In the genomic region with DNA sequence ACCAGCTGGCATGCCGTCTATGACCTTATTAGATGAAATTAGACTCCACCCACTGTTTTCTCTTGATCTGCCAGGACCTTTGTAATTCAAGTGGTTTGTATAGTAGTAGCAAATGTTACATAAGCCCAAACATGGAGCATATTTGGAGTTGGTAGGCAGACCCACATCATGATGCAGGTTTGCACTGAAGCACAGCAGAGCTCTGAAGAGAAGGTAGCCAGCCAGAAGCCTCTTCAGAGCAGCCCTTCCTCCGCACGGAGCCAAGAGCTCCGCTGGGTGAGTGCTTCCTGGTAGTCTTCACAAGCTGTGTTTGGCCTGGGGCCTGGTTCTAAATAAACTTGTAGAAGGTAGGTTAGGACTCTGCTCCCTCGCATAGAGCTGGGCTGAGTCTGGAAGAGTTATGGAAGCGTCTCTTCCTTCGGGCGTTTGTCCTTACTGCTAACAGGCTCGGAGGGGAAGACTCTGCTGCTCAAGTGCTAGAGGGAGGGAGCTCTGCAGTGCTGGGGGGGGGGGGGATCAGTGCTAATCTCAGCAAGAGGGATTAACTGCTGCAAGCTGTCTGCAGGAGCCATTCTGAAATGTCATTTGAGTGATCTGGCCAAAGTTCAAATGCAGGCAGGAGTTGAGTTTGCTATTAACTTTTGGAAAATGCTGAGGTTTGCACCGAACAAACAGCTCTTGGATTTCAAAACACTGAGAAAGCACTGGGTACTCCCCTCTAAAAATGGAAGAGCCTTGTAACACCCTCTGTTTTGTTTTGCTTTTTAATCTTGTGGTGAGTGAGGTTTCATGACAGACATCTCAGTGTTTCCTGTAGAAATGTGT, we compare ENCODE assay signal across 8 mouse cellular contexts. TPM values are rescaled to one million over a fixed set of nuclear protein-coding genes. Genes with fewer than 3 reads are reported as not detected.
A peak's percentile ranks its signal among the peaks of the same experiment; 100 is the strongest.
DNase-seq lines count a peak whose midpoint lies in the region; ATAC-seq and TF ChIP-seq lines count a peak whose summit lies in the region.

No protein-coding gene starts in this region.

- peak overlapping the region; percentile 38 for H3K4me3 ChIP-seq in heart, adult 2 months
- no peak overlapping the region for H3K4me3 ChIP-seq in neural tube, embryonic 15.5 days (replicated peaks)

- H3K4me2 ChIP-seq in neural tube, embryonic 15.5 days: peak overlapping the region; percentile 19

- H3K27ac ChIP-seq in heart, adult 2 months: peak overlapping the region; percentile 62; the same call in 1 of the 2 replicates
- H3K27ac ChIP-seq in neural tube, embryonic 15.5 days (replicated peaks): peak overlapping the region; percentile 68

- DNase-seq in A20 (ENCODE audit: low read depth, low spot score): peak; percentile 81
- DNase-seq in T-cell, adult 2 months (ENCODE audit: low spot score): peak; percentile 75
- DNase-seq in embryo, embryonic 10.5 days (ENCODE audit: low spot score): peak; percentile 47
- peak; percentile 57 to 66 for DNase-seq in heart, adult 2 months
- peak; percentile 84 for DNase-seq in kidney, adult 11 months
- DNase-seq in lung, adult 18-20 months: peak; percentile 61 to 77
- no peak for DNase-seq in frontal cortex, postnatal 25 days (ENCODE audit: low spot score in 2 of 2)

- TF ChIP-seq CTCF in heart, adult 2 months (IDR thresholded peaks at IDR 0.05): no peak

- H3K9me3 ChIP-seq in neural tube, embryonic 15.5 days (replicated peaks): no peaks in the 10 kb centered on the region

- ATAC-seq in neural tube, embryonic 15.5 days (ENCODE audit: low FRiP score): no peak

- H3K36me3 ChIP-seq in heart, adult 2 months (ENCODE audit: control insufficient read depth, insufficient read depth, low read length): peaks cover 9% of the 10 kb centered on the region
- no peaks in the 10 kb centered on the region for H3K36me3 ChIP-seq in neural tube, embryonic 15.5 days

- peak; percentile 35; the same call in 1 of the 2 replicates for TF ChIP-seq POLR2A in heart, adult 2 months (IDR thresholded peaks at IDR 0.05; ENCODE audit: insufficient read depth, low read depth, low read length)

- H3K27me3 ChIP-seq in heart, adult 2 months (ENCODE audit: control insufficient read depth, insufficient read depth, low read length): no peaks in the 10 kb centered on the region
- H3K27me3 ChIP-seq in neural tube, embryonic 15.5 days (replicated peaks): no peaks in the 10 kb centered on the region

- H3K79me2 ChIP-seq in heart, adult 2 months (replicated peaks; ENCODE audit: control insufficient read depth, insufficient read depth, low read length): peaks cover under 1% of the 10 kb centered on the region

- peak overlapping the region; percentile 7 for H3K9ac ChIP-seq in heart, adult 2 months (ENCODE audit: low read depth, low read length)
- H3K9ac ChIP-seq in neural tube, embryonic 15.5 days (replicated peaks): no peak overlapping the region

- intact Hi-C loops in heart, adult 2 months (cut with DNase I): no loop called here

- peaks cover 5% of the 10 kb centered on the region for H3K4me1 ChIP-seq in heart, adult 2 months (ENCODE audit: control insufficient read depth, insufficient read depth, low read length)
- peaks cover 34% of the 10 kb centered on the region for H3K4me1 ChIP-seq in neural tube, embryonic 15.5 days

- 21% methylated on average over 10 of the region's 10 CpGs for WGBS in heart, adult 2 months
- 27% methylated on average over 10 of the region's 10 CpGs for WGBS in neural tube, embryonic 15.5 days

- TF ChIP-seq EP300 in heart, adult 2 months (IDR thresholded peaks at IDR 0.05; ENCODE audit: insufficient read depth, low read depth, low read length): no peak

RNA-seq across cellular contexts. Expression of a gene that starts 52.9 kb away (rescaled TPM):
- 10 to 100 TPM; 73.3 to 84.4 TPM for total RNA-seq in heart, adult 2 months (2021)
- 26.0 and 51.1 TPM in 2 replicates for polyA plus RNA-seq in heart, adult 2 months (2012; rRNA removed)
- 237 and 254 TPM in 2 replicates for polyA plus RNA-seq in neural tube, embryonic 15.5 days (2015; fragmentation: Nextera tagmentation; extraction: Ambion mirVana)

Comparison
In these comparisons a context has a peak if more than half of its experiments do, and no peak if none do; other contexts are left out.
1. DNase-seq: peak in A20 (single experiment), T-cell, adult 2 months (single experiment), embryo, embryonic 10.5 days (single experiment), heart, adult 2 months (2 of 2), kidney, adult 11 months (single experiment) and lung, adult 18-20 months (2 of 2); none in frontal cortex, postnatal 25 days (0 of 2).